Comparison of ENCODE assay signal across 18 mouse cellular contexts in genomic region chr2:159714633-159715032, GRCm38 (mm10).
DNase-seq lines count a peak whose midpoint lies in the region; ATAC-seq and TF ChIP-seq lines count a peak whose summit lies in the region.
"Had no signal": no experiment of that assay in that cellular context is flagged by ENCODE, and none has a peak within 500 bp of the region (broad histone marks: within the 10 kb centered on the region; RNA-seq: fewer than 3 reads in every experiment).

No protein-coding gene starts in this region.

- WGBS in embryonic facial prominence, embryonic 13.5 days = 12% methylated on average over 3 of the region's 3 CpGs

- 0 out of 2 replicates have a peak overlapping the region, but pooled peaks have one; percentile 10 for H3K27ac ChIP-seq in gastrocnemius, adult 2 months
- H3K27ac ChIP-seq in embryonic facial prominence, embryonic 13.5 days = peak overlapping the region; percentile 34; the same call in 1 of the 2 replicates
- H3K27ac ChIP-seq: forebrain, embryonic 13.5 days; heart, embryonic 13.5 days; hindbrain, embryonic 15.5 days had no signal

- peaks cover 4% of the 10 kb centered on the region; the same call in 1 of the 2 replicates for H3K27me3 ChIP-seq in embryonic facial prominence, embryonic 13.5 days
- H3K27me3 ChIP-seq: forebrain, embryonic 13.5 days; heart, embryonic 13.5 days; hindbrain, embryonic 15.5 days had no signal

- DNase-seq in gastrocnemius, adult 2 months = no peak
- DNase-seq in gastrocnemius, postnatal 10 days = no peak
- DNase-seq in adipocyte (ENCODE audit: low spot score) = peak; percentile 27
- DNase-seq in kidney, postnatal 25 days = no peak
- no peak for DNase-seq in left cerebral cortex, adult 9 months (ENCODE audit: low spot score in 2 of 2)
- DNase-seq: adrenal gland, adult 8-10 months; cerebellum, adult 11 months; cerebellum, adult 8-10 months; cerebellum, postnatal 14 days; forebrain, postnatal 0 days; gastrocnemius, postnatal 14 days; heart, postnatal 36 days had no signal

- no peaks in the 10 kb centered on the region for H3K9me3 ChIP-seq in embryonic facial prominence, embryonic 13.5 days
- H3K9me3 ChIP-seq: forebrain, embryonic 13.5 days; heart, embryonic 13.5 days; hindbrain, embryonic 15.5 days had no signal

- H3K4me1 ChIP-seq in embryonic facial prominence, embryonic 13.5 days = peaks cover 14% of the 10 kb centered on the region
- H3K4me1 ChIP-seq: forebrain, embryonic 13.5 days; heart, embryonic 13.5 days; hindbrain, embryonic 15.5 days had no signal

- H3K36me3 ChIP-seq in embryonic facial prominence, embryonic 13.5 days = no peaks in the 10 kb centered on the region
- H3K36me3 ChIP-seq: heart, embryonic 13.5 days; hindbrain, embryonic 15.5 days had no signal

- H3K4me2 ChIP-seq in embryonic facial prominence, embryonic 13.5 days = no peak overlapping the region
- H3K4me2 ChIP-seq: forebrain, embryonic 13.5 days; heart, embryonic 13.5 days; hindbrain, embryonic 15.5 days had no signal

- no peak overlapping the region for H3K4me3 ChIP-seq in gastrocnemius, adult 2 months
- no peak overlapping the region for H3K4me3 ChIP-seq in embryonic facial prominence, embryonic 13.5 days
- H3K4me3 ChIP-seq: forebrain, embryonic 13.5 days; heart, embryonic 13.5 days; hindbrain, embryonic 15.5 days had no signal

- no peak for TF ChIP-seq CTCF in gastrocnemius, adult 2 months (IDR thresholded peaks at IDR 0.05)

- ATAC-seq in embryonic facial prominence, embryonic 13.5 days (ENCODE audit: insufficient number of reproducible peaks, insufficient read depth, low FRiP score, low TSS enrichment, low read depth) = no peak
- ATAC-seq: forebrain, embryonic 13.5 days; forebrain, postnatal 0 days; inflammation-experienced regulatory T-cells, adult 6 months; intestine, postnatal 0 days had no signal

- intact Hi-C loops in gastrocnemius, adult 2 months (cut with DNase I) = no loop called here

- H3K9ac ChIP-seq in embryonic facial prominence, embryonic 13.5 days = no peak overlapping the region
- H3K9ac ChIP-seq: forebrain, embryonic 13.5 days; forebrain, postnatal 0 days; heart, embryonic 13.5 days; hindbrain, embryonic 15.5 days had no signal
